Mouse (Mus musculus) thymus, adult 2 months (tissue): ENCODE results near the gene Skap1. TPM values are rescaled to one million over a fixed set of nuclear protein-coding genes. Genes with fewer than 3 reads are reported as not detected.

ENCODE experiments used
- DNase-seq: peaks from one replicate; pipeline ENCODE4 v3.0.0; 2021
- H3K27ac ChIP-seq: fragments of 200-500 bp; 2 replicates; pipeline ENCODE4 v1.5.1; 2012; ENCODE audit warnings: low read length, control low read depth; ENCODE audit not compliant: control insufficient read depth, insufficient read depth
- H3K27me3 ChIP-seq: fragments of 200-500 bp; 2 replicates; pipeline ENCODE4 v1.6.1; 2012; ENCODE audit warnings: mild to moderate bottlenecking, low read length, moderate library complexity, mixed read lengths; ENCODE audit not compliant: control insufficient read depth, insufficient read depth
- H3K36me3 ChIP-seq: fragments of 200-500 bp; 2 replicates; pipeline ENCODE4 v1.6.1; 2012; ENCODE audit warnings: mild to moderate bottlenecking, low read length, moderate library complexity; ENCODE audit not compliant: control insufficient read depth, insufficient read depth
- H3K4me1 ChIP-seq: fragments of 200-500 bp; replicated peaks from 2 replicates; pipeline ENCODE4 v1.6.1; 2012; ENCODE audit warnings: low read length; ENCODE audit not compliant: control insufficient read depth, insufficient read depth
- H3K4me3 ChIP-seq: fragments of 200-500 bp; 2 replicates; pipeline ENCODE4 v1.5.1; 2012; ENCODE audit warnings: mild to moderate bottlenecking, low read length, control low read depth, moderate library complexity; ENCODE audit not compliant: control insufficient read depth, insufficient read depth
- CTCF ChIP-seq: fragments of 200-500 bp; IDR thresholded peaks from 2 replicates; pipeline ENCODE4 v1.5.1; 2012; ENCODE audit warnings: mild to moderate bottlenecking, control low read depth, low read length, moderate library complexity, borderline replicate concordance; ENCODE audit not compliant: control insufficient read depth, poor library complexity, insufficient read depth; ENCODE audit errors: extremely low read depth
- POLR2A ChIP-seq: fragments of 200-500 bp; IDR thresholded peaks from 2 replicates; pipeline ENCODE4 v1.6.1; 2012; ENCODE audit warnings: mild to moderate bottlenecking, low read length, control low read depth, moderate library complexity; ENCODE audit not compliant: control insufficient read depth, poor library complexity, insufficient read depth; ENCODE audit errors: extremely low read depth
- WGBS: fragments of 180-500 bp; shearing (Covaris S2); methylation state at CpG from one replicate; pipeline ENCODE4 v1.1.7; 2018; 5-methylcytosine and 5-hydroxymethylcytosine counted together
- polyA plus RNA-seq: library from polyadenylated mRNA; depleted of rRNA; stranded (reverse); fragments of >200 nt; gene quantifications from 2 replicates; pipeline ENCODE4 v1.2.3, GENCODE M21; 2012

Gene Skap1
- polyA plus RNA-seq, 1 experiment: 205 TPM

DNA sequence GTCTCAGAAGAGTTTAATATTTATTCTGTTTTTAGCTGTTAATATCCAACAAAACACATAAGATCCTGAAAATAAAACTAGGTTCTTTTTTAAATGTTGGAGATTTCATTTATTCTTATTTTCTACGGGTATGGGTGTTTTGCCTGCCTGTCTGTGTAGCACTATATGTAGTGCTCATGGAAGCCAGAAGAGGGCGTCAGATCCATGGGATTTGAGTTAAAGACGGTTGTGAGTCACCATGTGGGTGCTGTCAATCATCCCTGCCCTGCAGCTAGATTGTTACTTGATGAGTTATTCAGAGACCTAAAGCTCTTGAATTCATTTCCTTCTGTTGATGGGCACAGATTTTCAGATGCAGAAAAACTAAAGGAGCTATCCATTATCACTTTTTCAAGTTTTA, 108.1 kb downstream of the Skap1 start:
- no peak for DNase-seq
- WGBS: 61% methylated on average over 3 of the region's 3 CpGs
- H3K27ac ChIP-seq: no peak overlapping the region
- H3K36me3 ChIP-seq: no peaks in the 10 kb centered on the region
- H3K4me3 ChIP-seq: no peak overlapping the region
- H3K4me1 ChIP-seq: no peaks in the 10 kb centered on the region
- H3K27me3 ChIP-seq: no peaks in the 10 kb centered on the region
- no peak for TF ChIP-seq POLR2A

DNA sequence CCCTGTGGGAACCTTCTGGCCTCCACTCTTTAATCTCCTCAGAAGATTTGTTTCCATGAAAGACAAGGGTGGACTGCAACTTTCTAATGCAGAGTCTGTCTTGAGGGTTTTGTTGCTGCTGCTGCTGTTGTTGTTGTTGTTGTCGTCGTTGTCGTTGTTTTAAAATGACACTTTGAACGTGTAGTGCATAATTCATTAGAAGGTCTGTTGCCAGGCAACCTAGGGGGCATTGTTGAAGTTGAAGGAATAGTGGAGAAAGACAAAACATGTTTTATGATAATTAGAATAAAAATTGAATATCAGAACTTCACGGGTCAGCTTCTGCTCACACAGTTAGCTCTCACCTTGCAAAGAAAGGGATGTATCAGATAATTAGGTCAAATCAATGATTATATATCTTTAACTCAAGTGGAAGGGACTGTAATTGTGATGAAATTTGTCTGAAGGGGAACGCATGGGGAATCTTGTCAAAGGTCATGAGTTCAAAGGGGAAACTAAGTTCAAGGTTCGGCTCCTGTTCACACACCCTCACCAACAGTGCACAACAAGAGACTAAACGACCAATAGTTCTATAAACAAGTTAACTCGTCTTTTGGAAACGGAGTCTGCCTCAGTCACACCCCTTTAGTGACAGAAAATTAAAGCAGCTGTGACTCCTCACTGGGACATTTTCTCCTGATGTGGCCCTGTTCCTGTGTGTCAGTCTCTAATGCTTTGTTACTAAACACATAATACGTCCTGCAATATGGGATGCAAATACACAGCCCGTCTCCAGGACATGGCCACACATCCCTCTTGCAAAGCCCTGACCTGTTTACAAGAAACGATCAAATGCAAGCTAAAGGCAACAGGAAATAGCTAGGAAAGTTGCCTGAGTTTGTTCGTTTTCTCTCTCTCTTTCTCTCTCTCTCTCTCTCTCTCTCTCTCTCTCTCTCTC, 112.4 kb downstream of the Skap1 start:
- TF ChIP-seq POLR2A: no peak
- TF ChIP-seq CTCF: no peak
- H3K36me3 ChIP-seq: no peaks in the 10 kb centered on the region
- no peak for DNase-seq
- no peaks in the 10 kb centered on the region for H3K4me1 ChIP-seq
- 84% methylated on average over 14 of the region's 14 CpGs for WGBS
- H3K27ac ChIP-seq: no peak overlapping the region
- no peaks in the 10 kb centered on the region for H3K27me3 ChIP-seq
- H3K4me3 ChIP-seq: no peak overlapping the region

DNA sequence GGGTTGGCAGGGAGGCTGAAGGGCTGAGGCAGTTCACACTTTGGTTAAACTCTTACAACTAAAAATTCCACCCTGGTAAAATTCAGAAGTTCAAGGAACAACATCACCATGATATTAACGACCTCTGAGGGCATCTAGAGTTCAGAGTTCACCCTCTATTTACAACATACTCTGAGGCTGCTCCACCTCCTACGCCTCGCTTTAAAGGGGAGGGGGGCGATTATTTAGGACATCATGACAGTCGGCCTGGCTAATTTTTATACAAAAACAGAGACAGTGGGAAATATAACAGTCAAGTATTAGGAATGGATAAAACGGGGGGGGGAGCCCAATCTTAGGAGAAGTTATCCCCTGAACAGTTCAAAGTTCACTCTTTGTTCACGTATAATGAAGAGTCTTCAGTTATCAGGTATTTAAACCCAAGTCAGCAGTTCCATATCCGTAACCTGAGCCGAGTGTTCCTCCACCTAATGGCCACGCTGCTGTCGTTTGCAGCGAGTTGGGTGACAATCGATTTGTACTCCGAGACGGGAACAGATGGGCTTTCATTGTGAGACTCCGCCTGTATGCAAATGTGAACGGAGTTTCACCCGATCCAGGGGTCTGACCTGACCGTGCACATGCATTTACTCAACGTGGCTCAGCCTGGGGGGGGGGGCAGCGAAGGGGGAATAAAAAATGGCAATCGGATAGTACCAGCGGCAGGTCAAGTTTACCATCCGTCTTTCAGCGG, 114.3 kb downstream of the Skap1 start:
- no peaks in the 10 kb centered on the region for H3K4me1 ChIP-seq
- no peak overlapping the region for H3K27ac ChIP-seq
- TF ChIP-seq CTCF (no peak), POLR2A (no peak)
- H3K4me3 ChIP-seq: no peak overlapping the region
- DNase-seq: no peak
- no peaks in the 10 kb centered on the region for H3K27me3 ChIP-seq
- WGBS: 65% methylated on average over 25 of the region's 25 CpGs
- no peaks in the 10 kb centered on the region for H3K36me3 ChIP-seq

DNA sequence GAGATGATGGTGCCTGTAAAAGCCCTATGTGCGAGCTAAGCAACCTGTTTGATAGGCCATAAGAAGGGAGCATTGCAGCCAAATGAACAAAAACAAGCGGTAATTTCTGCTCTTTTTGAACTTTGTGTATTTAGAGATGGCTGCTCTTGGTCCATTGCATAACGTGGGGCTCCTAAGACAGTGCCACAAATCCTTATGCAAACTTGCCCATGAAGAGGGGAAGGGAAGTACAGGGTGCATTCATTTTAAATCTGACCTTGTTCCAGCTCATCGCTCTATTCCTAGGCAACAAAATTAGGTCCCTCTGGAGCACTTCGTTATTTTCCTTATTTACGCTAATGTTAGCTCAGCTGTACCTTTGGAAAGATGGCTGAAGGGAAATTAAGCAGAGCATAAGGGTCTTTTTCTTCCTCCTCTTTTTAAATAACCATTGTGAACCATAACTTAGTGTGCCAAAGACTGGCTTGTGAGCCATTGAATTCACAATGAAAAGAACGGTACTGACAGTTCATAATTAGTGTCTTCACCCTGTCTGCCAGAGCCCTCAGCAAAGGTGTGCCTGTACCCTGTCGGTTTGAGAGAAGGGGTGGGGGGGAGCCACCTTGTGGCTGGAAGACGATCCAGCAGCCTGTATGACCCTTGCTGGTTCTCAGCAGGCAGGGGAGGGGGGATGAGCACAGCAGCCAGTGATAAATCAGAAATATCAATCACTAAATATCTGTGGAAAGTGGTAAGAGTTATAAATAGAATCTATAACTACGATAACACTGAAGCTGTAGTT, 117.4 kb downstream of the Skap1 start:
- WGBS: 68% methylated on average over 10 of the region's 10 CpGs
- DNase-seq: peak; percentile 52
- H3K27me3 ChIP-seq: no peaks in the 10 kb centered on the region
- no peak overlapping the region for H3K4me3 ChIP-seq
- no peaks in the 10 kb centered on the region for H3K36me3 ChIP-seq
- no peak overlapping the region for H3K27ac ChIP-seq
- H3K4me1 ChIP-seq: no peaks in the 10 kb centered on the region
- TF ChIP-seq POLR2A (no peak), CTCF (peak; percentile 76; the same call in 1 of the 2 replicates)

GRCm38 (mm10) chr11:96582595-96582994, 118.2 kb downstream of the Skap1 start:
- Histone ChIP-seq H3K36me3 (no peaks in the 10 kb centered on the region), H3K4me3 (no peak overlapping the region), H3K27ac (no peak overlapping the region), H3K4me1 (no peaks in the 10 kb centered on the region), H3K27me3 (no peaks in the 10 kb centered on the region)
- WGBS: 88% methylated on average over 10 of the region's 10 CpGs
- no peak for TF ChIP-seq POLR2A
- TF ChIP-seq CTCF: no peak
- no peak for DNase-seq

GRCm38 (mm10) chr11:96589828-96590227, 125.4 kb downstream of the Skap1 start:
- no peak overlapping the region for H3K27ac ChIP-seq
- H3K27me3 ChIP-seq: no peaks in the 10 kb centered on the region
- peaks cover 8% of the 10 kb centered on the region for H3K36me3 ChIP-seq
- WGBS: 79% methylated on average over 3 of the region's 3 CpGs
- no peak for TF ChIP-seq POLR2A
- TF ChIP-seq CTCF: no peak
- no peaks in the 10 kb centered on the region for H3K4me1 ChIP-seq
- no peak for DNase-seq
- no peak overlapping the region for H3K4me3 ChIP-seq
